Mouse (Mus musculus): Measurements from ENCODE around the gene Add3.

DNA sequence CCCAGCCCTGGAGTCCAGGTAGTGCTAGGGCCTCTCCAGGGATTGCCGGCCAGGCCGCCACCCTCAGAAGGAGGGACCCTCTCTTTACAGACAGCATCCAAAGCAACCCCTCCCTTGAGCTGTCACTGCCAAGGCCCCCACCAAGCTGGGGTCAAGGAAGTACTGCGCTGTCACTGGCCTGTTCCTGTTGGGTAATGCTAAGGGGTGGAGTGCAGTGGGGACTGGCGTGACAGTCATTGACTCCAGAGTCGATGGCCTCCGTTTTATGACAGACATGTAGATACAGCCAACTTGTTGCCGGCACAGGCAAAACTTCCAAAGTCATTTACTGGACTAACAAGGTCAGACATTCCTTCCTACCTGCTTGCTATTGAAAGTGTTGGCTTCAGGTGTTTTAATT, 110.8 kb downstream of the Add3 start:
- no peak for TF ChIP-seq ELF1 (IDR thresholded peaks at IDR 0.05; ENCODE audit: low read depth, low read length)
- TF ChIP-seq CTCF (conservative IDR thresholded peaks at IDR 0.05 in 1 of 2, IDR thresholded peaks at IDR 0.05 in 1 of 2; ENCODE audit: low read depth in 2 of 2, low read length in 2 of 2): no peak
- no peak for TF ChIP-seq USF1 (IDR thresholded peaks at IDR 0.05; ENCODE audit: low read depth, low read length)
- TF ChIP-seq NELFE (IDR thresholded peaks at IDR 0.05; ENCODE audit: low read depth, low read length): no peak
- TF ChIP-seq POLR2A (IDR thresholded peaks at IDR 0.05; ENCODE audit: low read depth, low read length): no peak
